Mouse (Mus musculus): ENCODE measurements around the gene Csgalnact2. TPM values are rescaled to one million over a fixed set of nuclear protein-coding genes. Genes with fewer than 3 reads are reported as not detected.

Csgalnact2 gene
- 77.9 and 79.5 TPM in 2 replicates for total RNA-seq (2017)

DNA sequence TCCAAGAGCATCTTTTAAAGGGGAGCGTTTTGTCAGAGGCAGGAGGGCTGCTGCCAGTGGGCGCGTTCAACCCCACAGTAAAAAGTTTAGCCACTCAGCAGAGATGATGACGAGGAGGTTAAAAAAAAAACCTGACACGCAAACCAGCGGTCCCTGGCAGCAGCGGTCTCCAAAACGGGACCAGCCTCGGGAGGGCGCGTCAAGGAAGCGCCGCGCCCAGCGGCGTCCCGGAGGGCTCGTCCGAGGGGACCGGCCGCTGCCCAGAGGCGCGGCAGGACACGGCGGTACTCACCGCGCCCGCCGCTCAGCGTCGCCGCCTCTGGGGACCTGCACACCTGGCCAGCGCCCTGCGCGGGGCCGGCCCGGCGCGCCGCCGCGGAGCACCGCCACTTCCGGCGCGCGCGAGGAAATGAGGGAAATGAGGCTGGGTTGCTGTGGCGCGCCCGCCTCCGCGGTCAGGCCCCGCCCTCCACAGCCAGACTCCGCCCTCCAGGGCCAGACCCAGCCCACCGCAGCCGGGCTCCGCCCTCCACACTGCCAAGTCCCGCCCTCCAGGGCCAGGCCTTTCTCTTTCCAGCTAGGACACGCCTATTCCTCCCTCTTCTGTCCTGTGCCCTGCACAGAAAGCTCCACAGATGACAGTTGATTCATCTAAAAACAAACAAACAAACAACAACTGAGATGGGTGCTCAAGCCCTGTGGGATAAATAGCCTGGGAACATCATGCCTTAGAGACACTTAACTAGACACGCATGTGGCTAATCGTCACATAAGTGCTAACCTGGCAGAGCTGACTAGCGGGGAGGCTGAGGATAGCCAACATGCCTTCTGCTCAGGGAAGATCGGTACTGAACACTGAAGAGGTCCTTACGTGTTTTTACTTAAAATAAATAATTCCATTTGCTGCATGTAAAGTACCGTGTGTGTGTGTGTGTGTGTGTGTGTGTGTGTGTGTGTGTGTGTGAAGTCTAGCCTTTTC is at the start of gene Csgalnact2:
TSS of gene Csgalnact2 (minus strand) at position 410 of the 979 bp plus-strand sequence.
- peak; percentile 84 to 93 for ATAC-seq (replicated peaks in 1 of 2; ENCODE audit: insufficient read depth in 1 of 2, low FRiP score in 2 of 2, low TSS enrichment in 1 of 2, low read depth in 1 of 2, poor library complexity in 2 of 2, severe bottlenecking in 2 of 2)

DNA sequence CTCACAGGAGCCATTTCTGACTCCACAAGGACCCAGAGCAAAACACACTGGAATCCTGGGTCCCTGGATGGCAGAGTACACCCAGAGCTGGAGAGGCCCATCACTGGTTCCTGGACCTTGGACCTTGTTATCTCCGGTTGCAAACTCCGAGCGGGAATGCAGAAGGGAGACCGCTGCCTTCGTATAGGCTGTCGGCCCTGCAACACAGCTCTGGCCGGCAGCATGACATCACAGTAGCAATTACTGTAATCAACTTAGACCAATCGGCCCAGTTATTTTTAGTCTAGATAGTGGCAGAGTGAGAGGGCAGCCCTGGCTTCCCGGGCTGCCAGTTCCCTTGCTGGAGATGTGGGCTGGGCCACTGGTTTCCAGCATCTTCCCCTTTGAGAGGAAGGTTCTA is 49.7 kb upstream of the Csgalnact2 start:
- no peak for ATAC-seq (replicated peaks in 1 of 2; ENCODE audit: insufficient read depth in 1 of 2, low FRiP score in 2 of 2, low TSS enrichment in 1 of 2, low read depth in 1 of 2, poor library complexity in 2 of 2, severe bottlenecking in 2 of 2)

DNA sequence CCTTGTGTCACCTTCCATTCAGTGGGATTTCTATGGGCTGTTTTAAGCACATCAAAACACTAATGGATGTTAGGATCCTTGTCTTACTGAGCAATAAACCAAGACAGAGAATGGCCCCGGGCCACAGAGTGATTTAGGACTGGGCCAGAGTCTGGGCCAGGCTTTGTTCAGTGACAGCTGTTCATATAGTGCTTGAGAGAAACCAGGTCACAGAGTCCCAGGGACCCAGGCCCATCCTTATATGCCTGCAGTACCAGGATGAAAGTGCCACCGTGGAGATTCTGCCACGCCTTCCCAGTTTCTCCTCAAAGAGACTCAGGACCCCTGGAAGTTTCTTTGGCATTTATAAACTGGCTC is 48.3 kb upstream of the Csgalnact2 start:
- ATAC-seq (replicated peaks in 1 of 2; ENCODE audit: insufficient read depth in 1 of 2, low FRiP score in 2 of 2, low TSS enrichment in 1 of 2, low read depth in 1 of 2, poor library complexity in 2 of 2, severe bottlenecking in 2 of 2) = no peak

DNA sequence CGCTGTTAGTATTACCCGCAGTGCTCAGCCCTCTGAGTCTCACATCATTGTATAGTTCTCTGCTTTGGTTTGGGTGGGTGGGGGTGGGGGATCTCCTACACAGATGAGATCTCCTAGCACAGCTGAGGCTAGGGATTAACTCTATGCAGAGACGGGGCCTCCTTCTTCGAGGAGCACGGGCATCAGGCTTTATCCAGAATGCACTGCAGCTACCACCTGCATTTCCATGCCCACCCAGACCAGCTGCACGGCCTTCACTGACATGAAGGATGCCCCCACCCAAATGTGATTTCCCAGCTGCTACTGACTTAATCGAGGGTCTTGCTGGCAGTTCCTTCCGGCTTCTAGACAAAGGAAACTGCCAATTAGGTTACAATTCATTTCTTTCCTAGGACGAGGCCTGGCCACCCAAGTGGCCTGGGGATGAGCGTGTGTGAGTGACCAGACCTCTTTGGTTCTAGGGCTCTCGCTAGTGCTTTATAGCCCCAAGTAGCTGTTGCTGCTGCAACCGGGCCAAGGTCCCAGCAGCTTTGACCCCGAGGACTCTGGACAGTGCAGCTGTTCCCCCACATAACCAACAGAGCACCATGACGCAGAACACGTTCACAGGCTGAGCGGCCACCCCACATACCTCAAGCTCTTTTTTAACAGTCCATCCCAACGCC is 47.8 kb upstream of the Csgalnact2 start:
- ATAC-seq (replicated peaks in 1 of 2; ENCODE audit: insufficient read depth in 1 of 2, low FRiP score in 2 of 2, low TSS enrichment in 1 of 2, low read depth in 1 of 2, poor library complexity in 2 of 2, severe bottlenecking in 2 of 2) = no peak

DNA sequence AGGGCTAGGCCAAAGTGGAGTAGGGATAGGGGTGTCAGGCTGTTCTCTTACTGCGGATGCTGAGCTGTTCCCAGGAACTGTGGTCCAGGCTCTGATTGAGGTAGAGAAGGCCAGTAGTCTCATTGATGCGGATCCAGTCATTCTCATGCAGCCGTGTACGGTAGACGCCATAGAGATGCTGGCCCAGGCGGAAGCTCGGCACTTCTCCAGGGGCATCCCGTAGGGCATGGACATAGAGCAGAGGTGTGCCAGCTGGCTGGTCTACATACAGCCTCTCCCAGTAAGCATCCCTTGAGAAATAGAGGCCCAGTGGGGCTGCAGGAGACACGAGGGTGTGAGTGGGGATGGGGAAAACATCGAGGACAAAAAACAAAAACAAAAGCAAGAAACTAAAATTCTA is 45.2 kb upstream of the Csgalnact2 start:
- no peak for ATAC-seq (replicated peaks in 1 of 2; ENCODE audit: insufficient read depth in 1 of 2, low FRiP score in 2 of 2, low TSS enrichment in 1 of 2, low read depth in 1 of 2, poor library complexity in 2 of 2, severe bottlenecking in 2 of 2)

DNA sequence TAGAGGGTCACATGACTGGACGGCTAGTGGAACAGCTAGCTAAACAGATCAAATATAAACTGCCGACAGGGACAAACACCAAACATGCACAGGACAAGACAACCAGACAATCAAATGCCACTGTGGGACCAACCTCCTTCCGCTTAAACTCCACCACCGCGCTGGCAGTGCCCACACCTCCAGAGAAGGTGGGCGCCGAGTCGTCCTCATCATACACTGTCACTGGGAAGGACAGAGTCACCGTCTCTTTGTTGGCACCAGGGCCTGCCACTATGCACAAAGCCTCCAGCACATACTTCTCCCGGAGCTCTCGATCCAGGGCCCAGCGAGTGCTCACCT is 41.1 kb upstream of the Csgalnact2 start:
- ATAC-seq (replicated peaks in 1 of 2; ENCODE audit: insufficient read depth in 1 of 2, low FRiP score in 2 of 2, low TSS enrichment in 1 of 2, low read depth in 1 of 2, poor library complexity in 2 of 2, severe bottlenecking in 2 of 2) = no peak

DNA sequence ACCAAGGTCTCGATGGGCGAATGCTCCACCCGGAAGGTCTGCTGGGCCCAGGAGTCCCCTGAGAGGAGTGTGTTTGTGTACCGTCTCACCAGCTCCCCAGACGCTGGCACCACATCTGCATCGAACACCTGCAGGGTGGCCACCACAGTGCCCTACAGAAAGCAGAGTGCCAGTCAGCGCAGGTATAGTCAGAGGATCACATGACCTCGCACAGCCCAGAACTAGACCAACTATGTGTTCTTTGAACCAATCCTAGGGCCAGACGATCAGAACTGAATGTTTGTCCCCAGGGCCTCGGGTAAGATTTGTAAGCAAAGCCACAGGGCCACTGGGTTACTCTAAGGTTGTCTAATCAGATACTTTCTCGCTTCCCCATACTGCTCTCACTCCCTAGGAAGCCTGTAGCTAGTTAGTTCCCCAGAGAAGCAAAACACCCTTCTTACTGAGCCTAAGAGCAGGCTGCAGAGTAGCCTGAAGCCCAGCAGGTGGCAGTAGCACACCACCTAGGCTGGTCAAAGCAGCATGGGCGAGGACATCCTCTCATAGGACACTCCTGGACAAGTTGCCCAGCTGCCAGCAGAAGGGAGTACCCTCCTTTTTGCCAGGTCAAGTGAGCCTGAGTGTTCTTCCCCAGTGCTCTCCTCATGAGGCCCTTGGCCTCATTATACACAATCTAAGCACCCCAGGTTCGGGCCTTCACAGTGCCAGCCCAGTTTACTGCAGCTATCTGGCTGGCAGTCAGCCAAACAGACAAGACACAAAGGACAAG is 40.6 kb upstream of the Csgalnact2 start:
- ATAC-seq (replicated peaks in 1 of 2; ENCODE audit: insufficient read depth in 1 of 2, low FRiP score in 2 of 2, low TSS enrichment in 1 of 2, low read depth in 1 of 2, poor library complexity in 2 of 2, severe bottlenecking in 2 of 2) = peak; percentile 93 to 97

DNA sequence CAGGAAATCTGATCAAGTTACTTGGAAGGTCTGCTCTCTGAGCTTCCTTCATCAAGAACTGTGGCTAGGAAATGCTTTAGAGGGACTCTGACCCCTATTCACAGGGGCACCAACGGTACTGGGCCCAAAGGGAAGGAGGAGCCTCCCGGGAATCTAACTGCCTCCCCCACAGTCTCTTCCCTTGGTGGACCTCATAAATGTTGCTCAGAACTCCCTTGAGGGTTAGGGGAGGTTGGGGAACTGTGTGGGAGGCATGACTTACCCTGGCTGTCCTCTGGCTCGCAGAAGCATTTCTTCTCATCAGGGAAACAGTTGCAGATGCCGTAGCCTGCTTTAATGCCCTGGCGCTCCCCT is 35.0 kb upstream of the Csgalnact2 start:
- ATAC-seq (replicated peaks in 1 of 2; ENCODE audit: insufficient read depth in 1 of 2, low FRiP score in 2 of 2, low TSS enrichment in 1 of 2, low read depth in 1 of 2, poor library complexity in 2 of 2, severe bottlenecking in 2 of 2) = no peak

DNA sequence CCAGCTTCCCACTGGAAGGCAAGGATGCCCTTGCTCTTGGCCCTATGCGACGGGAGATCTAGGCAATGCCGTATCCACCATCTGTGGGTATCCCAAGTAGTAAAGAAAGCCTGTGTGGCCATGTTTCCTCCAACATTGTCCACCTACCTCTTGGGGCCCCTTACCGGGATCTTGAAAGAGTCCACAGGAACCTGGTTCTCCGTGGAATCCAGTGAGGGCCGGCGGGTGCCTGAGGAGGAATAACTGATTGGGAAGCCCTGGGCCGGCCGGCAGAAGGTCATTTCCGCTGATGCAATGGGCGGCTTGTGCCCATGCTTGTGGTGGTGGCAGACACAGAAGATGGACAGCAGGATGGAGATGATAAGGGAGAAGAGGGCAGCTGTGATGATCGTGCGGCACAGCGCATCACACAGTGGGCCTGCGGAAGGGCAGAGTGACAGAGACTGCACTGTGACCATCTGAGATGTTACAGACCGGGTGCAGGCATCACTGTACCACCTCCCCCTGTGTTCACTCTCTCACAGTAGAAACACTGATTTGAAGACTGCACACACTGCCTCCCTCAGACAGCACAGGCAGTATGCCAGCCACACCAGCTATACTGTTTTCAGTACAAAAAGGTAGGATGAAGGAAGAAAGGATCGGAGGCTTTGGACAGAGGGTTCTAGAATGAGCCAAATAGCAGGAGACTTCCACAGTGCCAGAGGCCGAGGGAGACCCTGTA is 34.5 kb upstream of the Csgalnact2 start:
- no peak for ATAC-seq (replicated peaks in 1 of 2; ENCODE audit: insufficient read depth in 1 of 2, low FRiP score in 2 of 2, low TSS enrichment in 1 of 2, low read depth in 1 of 2, poor library complexity in 2 of 2, severe bottlenecking in 2 of 2)

DNA sequence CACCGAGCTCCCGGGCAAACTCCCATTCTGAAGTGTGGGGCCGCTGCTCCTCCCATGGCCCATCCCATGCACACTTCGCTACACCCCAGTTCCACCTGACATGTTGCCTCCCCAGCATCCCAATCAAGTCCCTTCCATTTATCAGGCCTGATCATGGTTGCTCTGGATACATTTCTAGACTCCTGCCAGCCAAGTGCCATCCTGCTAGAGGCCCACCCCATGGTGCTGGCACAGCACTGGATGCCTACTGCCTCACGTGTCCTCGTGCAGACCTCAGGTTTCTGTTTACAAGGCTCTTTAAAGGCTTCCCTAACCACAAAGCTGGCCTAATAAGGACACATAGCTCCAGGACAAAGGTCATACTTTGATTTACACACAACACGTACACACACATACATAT is 32.4 kb upstream of the Csgalnact2 start:
- ATAC-seq (replicated peaks in 1 of 2; ENCODE audit: insufficient read depth in 1 of 2, low FRiP score in 2 of 2, low TSS enrichment in 1 of 2, low read depth in 1 of 2, poor library complexity in 2 of 2, severe bottlenecking in 2 of 2) = no peak

DNA sequence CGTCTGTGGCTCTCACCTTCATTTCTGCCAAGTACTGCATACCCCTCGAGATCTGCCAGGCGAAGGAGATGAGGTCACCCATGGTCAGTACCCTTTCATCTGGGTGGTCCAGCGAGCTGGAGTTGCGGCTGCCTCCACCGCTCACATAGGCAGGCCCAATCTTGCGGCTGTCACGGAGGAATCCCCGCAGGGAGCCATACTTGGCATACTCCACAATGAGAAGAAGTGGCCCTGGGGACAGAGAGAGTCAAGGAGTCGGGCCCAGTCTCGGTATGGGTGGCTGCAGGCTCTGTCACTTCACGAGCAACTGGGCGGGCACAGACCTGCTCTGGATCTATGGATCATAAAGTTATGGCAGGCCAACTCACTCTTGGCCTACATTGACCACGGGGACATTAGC is 29.2 kb upstream of the Csgalnact2 start:
- ATAC-seq (replicated peaks in 1 of 2; ENCODE audit: insufficient read depth in 1 of 2, low FRiP score in 2 of 2, low TSS enrichment in 1 of 2, low read depth in 1 of 2, poor library complexity in 2 of 2, severe bottlenecking in 2 of 2) = no peak

DNA sequence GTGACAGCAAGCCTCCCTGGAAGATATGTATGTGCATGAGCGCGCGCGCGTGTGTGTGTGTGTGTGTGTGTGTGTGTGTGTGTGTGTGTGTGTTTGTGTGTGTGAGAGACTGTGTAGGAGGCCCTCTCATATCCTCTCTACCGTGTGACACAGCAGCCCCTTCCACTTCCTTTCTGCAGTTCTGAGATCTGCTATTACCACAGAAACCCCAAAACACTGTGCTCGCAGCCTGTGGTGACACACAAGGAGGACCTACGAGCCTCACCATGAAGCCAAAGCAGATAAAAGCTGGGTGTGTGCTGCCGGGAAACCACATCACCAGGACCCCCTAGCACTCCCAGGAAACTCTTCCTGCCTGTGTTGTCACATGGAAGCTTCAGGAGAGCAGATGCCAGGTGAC is 28.1 kb upstream of the Csgalnact2 start:
- ATAC-seq (replicated peaks in 1 of 2; ENCODE audit: insufficient read depth in 1 of 2, low FRiP score in 2 of 2, low TSS enrichment in 1 of 2, low read depth in 1 of 2, poor library complexity in 2 of 2, severe bottlenecking in 2 of 2) = peak; percentile 94

DNA sequence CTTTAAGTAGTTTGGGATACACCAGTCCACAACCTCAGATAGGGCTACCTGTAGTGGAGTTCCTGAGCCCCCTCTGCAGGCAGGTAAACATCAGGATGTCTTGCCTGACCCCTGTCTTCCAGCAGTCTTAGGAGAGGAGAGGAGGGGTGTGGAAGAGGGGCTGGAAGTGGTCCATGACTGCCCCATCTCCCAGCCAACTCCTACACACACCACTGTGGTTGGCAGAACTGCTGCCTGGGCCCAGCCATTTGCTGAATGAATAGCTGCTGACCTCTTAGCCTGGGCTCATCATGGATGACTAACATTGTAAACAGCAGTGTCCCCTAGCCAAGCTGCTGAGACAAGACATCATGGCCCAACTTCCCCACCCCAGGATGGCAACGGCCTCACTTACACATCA is 26.6 kb upstream of the Csgalnact2 start:
- no peak for ATAC-seq (replicated peaks in 1 of 2; ENCODE audit: insufficient read depth in 1 of 2, low FRiP score in 2 of 2, low TSS enrichment in 1 of 2, low read depth in 1 of 2, poor library complexity in 2 of 2, severe bottlenecking in 2 of 2)

DNA sequence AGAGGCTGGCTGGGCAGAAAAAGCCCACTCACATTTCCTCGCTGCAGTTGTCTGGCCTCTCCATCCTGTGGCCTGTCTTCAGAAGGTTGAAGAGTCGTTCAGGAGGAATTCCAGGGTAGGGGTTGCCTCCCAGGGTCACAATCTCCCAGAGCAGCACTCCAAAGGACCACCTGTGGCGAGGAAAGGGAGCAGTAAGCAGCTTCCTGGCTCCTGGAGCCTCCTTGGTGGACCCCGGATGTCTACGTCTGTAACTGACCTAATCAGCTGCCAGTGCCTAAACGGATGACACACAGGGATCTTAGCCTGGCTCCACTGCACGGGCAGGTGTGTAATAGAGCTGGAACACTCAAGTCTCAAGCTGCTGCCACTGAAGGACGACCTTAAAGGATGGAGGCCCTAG is 25.8 kb upstream of the Csgalnact2 start:
- ATAC-seq (replicated peaks in 1 of 2; ENCODE audit: insufficient read depth in 1 of 2, low FRiP score in 2 of 2, low TSS enrichment in 1 of 2, low read depth in 1 of 2, poor library complexity in 2 of 2, severe bottlenecking in 2 of 2) = no peak

DNA sequence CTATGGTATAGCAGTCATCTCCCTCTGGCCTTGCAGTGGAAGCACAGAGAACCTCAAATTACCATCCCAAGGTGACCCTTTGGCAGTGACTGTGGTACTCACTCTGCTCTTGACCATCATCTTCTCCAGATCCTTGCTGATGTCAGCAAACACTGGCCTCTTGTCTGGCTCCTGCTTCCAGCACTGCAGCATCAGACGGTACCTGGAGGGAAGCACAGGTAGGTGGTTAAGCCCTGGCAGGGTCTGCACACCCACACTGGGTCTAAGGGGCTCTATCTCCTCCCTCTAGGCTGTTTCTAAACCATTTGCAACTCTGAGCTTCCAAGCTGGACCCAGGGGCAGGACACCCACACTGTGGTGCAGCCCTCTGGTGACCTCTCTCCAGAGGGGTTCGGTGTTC is 24.1 kb upstream of the Csgalnact2 start:
- no peak for ATAC-seq (replicated peaks in 1 of 2; ENCODE audit: insufficient read depth in 1 of 2, low FRiP score in 2 of 2, low TSS enrichment in 1 of 2, low read depth in 1 of 2, poor library complexity in 2 of 2, severe bottlenecking in 2 of 2)

DNA sequence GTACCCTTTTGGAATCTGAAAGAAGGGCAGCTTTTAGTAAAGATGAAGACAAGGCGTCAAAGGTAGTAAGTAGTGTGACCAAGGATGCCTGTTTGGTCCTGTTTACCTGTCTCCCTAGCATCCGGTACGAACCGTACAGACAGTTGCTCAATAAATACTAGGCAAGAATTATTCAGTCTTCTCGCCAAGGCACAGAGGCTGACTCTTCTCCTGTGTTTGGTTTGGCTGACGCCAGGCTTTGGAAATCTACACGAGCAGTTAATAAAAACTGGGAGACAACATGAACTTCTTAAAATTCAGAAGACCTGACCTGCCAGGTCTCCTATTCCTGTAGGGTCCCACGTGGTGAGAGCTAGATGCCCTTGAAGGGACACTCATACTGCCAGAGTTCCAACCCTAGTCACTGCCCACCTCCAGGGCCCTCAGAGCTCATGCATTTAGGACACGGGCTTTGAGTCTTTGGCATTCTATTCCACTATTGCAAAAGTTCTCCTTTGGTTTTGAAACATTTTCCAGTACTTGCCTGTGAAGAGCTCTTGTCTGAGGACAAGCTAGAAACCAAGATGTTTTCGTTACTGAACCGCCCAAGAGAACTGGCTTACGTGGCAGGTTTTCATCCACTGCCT is 23.6 kb upstream of the Csgalnact2 start:
- ATAC-seq (replicated peaks in 1 of 2; ENCODE audit: insufficient read depth in 1 of 2, low FRiP score in 2 of 2, low TSS enrichment in 1 of 2, low read depth in 1 of 2, poor library complexity in 2 of 2, severe bottlenecking in 2 of 2) = no peak

DNA sequence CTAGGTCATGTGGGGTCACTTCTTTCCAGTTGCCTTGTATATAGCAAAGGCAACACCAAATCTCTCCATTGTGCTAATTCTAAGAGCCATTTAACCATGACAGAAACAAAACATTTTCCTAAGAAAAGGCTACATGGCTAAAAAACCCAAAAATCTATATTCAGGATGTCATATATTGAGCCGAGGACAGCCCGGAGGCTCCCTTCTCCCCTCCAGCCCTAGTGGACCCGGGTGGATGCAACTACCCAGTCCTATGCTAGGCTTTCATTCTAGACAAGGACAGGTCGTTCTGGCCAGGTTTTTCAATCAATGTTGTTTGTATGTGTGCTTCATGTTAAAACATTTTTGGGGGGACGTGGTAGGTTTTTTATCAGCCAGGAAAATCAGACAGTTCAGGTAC is 14.2 kb upstream of the Csgalnact2 start:
- no peak for ATAC-seq (replicated peaks in 1 of 2; ENCODE audit: insufficient read depth in 1 of 2, low FRiP score in 2 of 2, low TSS enrichment in 1 of 2, low read depth in 1 of 2, poor library complexity in 2 of 2, severe bottlenecking in 2 of 2)
